Mouse (Mus musculus) embryo, embryonic 9.5 days (tissue): ENCODE measurements at regions not wholly inside any gene's neighbourhood (a gene's known extent, or its start where the extent isn't known, plus 50 kb on each side); places are given as distances from the start of the nearest gene placed in this dataset.

Source experiments
- DNase-seq: peaks from one replicate; pipeline ENCODE4 v3.0.0-alpha.2; 2017; ENCODE audit errors: extremely low spot score

DNA sequence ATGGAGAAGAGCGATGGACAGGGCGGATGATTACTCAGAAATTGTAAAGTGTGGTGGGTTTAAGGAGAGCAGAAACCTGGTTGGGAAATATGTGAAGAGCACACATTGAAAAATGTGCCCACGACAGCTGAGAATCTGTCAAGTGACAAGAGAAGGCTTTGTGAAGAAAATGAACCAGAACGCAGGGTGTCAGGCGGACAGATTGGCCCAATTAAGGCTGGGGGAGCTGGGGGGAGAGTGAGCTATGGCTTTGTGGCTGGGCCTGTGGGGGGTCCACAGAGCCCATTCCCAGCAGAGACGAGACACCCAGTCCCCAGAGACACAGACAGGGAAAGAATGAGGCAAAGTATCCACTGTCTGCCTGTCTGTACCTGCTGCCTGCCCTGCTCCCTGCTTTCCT lies 153.3 kb downstream of the Shq1 start:
- no peak for DNase-seq

DNA sequence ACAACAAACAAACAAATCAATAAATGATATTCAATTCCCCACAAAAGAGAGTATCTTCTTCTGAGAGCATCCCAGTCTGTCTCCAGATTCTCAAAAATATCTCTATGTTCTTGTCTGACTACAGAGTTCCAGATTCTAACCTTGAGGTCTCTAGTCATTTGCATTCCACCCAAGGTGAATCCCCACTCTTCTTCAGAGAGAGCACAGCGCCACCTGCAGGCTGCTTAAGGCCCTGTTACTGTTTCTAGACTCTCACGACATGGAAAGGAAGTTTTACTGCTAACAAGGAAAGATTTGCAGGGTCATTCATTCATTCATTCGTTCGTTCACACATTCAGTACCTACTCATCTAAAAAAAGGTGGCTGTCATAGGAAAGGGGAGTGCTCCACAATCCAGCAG lies 158.3 kb downstream of the Shq1 start:
- DNase-seq, result no peak

DNA sequence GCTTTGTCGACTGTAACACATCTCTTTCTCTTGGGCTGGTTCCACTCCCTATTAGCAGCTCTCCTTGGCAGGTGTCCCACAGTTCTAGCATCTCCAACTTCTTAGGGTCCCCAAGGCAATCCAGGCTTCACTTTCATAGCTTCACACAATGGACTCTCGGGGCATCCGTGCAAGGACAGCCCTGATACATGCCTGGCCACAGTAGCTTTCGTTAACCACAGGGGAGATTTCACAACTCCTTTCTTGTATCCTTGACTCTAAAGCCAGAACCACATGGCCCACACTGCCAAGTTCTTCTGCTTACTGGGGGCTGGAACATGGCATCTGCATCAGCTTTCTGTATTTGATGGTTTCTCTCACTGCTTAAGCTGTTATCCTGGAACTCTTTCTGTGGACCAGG lies 160.3 kb downstream of the Shq1 start:
- DNase-seq, result no peak

DNA sequence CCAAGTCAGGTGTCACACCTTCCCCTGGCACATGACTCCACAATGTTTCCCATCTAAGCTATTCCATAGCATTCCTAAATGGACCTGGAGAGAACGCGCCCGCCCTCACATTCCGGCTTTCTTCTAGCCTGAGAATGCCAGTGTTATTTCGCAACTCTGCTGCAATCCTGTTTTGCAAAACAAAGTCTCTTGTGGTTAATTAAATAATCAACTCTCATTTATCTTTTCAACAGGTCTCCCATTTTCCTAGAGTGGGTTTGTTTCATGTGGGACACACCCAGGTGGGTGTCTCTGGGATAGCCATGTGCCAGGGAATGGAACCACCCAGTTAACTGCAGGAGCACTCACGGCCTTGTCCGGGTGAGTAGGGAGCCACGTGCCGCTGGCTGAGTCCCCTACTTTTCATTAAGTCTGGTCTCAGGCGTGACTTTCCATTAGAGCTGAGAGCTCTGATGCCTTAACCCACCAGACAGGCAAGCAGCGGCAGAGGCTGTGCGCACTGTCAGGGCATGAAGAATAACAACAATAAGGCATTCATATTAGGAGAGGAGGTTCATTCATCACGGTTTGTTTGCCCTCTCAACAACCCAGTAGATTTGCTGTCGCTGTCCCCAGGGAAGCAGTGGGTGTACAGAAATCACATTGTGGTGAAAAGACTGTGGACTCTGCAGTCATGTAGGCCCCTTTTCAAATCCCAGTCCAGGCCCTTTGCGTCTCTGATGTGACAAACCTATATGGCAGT lies 165.3 kb downstream of the Shq1 start:
- no peak for DNase-seq

DNA sequence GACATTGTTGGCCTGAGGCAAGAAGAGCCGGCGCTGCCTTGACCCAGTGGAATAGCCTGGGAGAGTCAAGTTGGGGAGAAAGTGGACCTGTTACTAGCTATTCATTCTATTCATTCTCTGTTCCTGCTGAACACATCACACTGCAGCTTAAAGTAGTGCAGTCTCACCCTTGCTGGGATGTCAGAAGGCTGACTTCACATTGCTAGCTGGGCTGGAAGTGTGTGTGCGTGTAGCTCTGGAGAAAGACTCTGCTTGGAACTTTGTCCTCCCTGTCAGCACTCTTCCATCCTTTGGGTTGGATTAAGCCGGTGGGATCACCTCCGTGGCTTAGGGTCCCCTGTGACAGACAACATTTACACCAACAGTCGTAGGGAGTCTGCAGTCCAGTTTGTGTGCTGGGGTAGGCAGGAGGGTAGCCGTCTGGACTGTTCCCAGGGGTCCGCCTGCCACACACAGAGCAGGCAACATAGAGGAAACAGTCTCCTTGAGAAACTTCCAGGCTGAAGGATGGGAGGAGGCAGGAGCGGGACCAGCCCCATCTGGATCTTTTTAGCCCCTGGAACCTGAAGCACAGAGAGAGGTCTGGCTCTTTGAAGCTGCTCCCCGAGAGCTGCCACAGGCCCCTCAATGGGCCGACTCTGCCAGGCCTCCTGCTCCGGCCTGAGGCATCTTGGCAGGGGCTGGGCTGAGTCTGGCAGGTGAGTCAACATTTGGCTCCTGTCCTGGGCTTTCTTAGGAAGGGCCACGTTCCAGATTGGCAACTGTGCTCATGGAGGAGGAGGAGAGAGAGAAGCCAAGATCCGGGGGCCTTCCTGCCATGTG lies 167.8 kb downstream of the Shq1 start:
- no peak for DNase-seq

DNA sequence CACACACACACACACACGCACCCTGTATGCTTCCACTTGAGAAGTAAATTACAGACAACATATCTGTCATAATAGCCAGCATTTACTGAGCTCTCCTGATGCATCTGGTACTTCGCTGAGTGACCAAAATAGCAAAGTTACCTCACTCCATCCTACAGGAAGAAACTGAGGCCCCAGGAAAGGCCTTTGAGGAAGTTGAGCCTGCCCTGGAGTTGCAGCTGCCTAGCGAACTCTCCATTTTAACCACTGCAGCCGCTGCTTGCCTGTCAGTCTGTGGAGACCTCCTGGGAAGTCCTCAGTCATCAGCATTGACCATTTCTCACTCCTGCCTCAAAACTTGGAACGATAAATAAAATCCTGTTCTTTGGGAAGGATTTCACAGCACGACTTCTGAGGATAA lies 168.8 kb downstream of the Shq1 start:
- DNase-seq, result no peak

DNA sequence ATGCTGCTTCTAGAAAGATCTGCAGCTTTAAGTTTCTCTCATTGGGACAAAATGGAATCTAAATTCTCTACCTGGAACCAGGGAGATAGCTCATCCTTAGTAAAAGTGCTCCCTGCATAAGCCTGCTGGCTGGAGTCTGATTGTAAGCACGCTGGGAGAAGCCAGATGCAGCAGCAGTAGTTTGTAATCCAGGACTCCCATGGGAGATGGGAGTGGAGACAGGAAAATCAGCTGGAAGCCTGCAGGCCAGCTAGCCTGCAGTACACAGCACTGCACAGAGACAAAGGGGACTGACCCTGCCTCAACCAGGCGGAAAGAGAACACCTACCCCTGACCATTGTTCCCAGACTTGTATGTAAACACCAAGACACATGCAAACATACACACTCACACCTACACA lies 170.2 kb downstream of the Shq1 start:
- DNase-seq, result no peak

DNA sequence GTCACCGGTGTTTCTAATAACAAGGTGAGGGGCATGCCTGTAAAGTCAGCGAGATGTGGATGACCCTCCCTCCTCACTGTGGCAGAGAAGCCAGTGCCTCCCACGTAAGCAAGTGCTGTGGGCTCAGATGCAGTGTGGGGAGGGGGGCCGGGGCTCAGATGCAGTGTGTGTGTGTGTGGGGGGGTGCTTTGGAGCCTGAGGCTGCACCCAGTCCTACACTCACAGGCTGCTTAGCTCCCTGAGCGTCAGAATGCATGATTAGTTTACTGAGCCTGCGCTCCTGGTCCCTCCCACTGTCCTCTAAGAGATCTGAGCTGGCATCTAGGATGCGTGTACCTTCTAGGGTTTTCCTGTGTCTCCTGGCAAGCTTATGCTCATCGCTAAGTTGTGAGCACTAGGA lies 170.9 kb downstream of the Shq1 start:
- no peak for DNase-seq

DNA sequence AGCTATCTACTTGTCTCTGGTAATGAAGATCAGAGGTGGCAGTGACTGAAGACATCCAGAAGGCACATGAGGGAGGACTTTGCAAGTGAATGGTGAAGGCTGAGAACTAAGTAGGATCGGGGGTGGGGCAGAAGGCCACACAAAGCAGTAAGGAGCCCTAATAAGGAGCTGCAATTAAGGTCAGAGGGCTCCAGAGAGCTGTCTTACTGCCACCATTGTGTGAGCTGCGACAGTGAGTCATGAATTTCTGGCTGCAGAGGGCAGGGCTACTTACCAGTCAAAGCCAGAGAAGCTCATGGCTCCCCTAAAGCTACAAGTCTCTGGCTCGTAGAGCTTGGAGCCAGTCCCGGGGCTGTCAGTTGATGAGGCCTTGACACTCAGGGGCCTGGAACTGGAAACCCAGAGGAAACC lies 172.1 kb downstream of the Shq1 start:
- DNase-seq, result peak; percentile 42

DNA sequence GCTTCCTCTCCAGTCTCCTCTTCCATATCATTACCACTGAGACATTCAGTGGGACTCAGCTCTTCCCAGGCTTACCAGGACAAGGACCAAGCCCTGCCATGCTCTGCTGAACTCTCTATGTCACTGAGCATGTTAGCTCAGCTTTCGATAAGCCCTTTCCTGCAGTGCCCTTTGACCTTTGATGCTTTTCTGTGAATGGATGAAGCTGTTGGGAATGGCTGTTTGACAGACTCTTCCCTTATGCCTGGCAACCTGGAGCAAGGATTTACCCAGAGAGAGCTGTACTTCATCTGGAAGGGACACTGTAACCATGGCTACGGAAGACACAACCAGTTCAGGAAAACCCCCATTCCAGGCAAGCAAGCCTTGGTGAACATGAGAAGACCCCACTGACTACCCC lies 172.8 kb downstream of the Shq1 start:
- DNase-seq, result peak; percentile 32

DNA sequence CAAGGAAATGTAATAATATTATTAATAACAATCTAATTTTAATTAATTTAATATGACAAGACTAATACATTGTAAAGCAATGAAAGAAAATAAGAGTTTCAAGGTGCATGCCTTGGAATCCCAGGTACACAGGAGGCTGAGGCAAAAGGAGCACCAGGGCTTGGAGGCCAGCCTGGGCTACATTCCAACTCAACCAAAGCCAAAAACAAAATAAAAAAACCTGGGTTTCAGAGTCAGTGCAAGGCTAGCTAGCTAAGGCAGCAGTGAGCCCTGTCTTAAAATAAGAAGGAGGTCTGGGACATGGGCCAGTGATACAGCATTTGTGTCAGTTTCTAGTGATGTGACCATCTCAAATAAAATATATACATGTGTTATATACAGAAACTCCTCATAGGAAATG lies 174.8 kb downstream of the Shq1 start:
- no peak for DNase-seq

DNA sequence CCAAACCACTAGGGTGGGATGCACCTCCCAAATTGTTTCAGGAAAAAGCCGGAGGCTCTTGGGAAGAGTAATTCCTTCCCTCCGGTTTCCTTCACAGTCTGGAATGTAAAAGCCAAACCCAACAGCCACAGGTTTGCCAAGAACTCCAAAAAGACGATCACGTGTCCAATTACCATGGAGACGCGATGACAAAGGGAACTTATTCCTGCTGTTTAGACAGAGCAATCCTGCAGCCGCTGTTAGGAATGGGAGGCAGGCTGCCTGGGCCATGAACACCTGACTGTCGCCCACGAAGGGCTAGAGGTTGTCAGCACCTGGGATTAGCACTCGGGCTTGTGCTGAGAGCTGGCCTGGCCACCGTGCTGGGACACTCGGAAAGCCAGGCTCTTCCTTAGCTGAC lies 175.8 kb downstream of the Shq1 start:
- no peak for DNase-seq

DNA sequence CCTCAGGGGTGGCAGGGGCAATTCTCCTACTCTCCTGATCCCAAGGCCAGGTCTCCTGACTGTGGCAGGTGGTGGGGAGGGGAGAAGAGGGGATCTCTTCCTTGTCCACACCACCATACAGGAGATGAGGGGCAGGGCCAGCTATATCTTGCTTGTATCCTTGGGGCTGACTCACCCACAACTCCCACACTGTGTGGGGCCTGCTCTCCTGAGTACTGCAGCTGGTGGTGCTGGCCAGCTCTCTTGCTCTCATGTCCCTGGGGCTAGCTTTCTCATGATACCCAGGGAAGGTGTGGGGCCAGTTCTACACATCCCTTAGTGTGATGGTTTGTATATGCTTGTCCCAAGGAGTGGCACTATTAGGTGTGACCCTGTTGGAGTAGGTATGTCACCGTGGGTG lies 177.4 kb downstream of the Shq1 start:
- no peak for DNase-seq

DNA sequence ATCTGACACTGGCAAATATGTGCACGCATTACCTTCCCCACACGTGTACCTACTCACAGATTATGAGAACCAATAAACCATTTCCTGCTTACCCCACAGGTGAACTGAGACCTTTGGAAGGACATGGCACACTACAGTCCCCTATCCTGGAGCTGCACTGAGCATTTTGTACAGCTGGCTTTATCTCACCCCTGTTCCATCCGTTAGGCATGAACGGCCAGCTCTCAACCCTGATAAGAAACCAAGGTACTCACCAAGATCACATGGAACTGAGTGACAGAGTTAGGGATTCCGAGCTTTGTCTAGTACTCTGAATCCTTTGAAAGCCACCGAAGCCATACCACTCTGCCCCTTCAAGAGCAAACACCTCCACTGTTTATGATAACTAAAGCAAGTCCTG lies 179.1 kb downstream of the Shq1 start:
- no peak for DNase-seq

DNA sequence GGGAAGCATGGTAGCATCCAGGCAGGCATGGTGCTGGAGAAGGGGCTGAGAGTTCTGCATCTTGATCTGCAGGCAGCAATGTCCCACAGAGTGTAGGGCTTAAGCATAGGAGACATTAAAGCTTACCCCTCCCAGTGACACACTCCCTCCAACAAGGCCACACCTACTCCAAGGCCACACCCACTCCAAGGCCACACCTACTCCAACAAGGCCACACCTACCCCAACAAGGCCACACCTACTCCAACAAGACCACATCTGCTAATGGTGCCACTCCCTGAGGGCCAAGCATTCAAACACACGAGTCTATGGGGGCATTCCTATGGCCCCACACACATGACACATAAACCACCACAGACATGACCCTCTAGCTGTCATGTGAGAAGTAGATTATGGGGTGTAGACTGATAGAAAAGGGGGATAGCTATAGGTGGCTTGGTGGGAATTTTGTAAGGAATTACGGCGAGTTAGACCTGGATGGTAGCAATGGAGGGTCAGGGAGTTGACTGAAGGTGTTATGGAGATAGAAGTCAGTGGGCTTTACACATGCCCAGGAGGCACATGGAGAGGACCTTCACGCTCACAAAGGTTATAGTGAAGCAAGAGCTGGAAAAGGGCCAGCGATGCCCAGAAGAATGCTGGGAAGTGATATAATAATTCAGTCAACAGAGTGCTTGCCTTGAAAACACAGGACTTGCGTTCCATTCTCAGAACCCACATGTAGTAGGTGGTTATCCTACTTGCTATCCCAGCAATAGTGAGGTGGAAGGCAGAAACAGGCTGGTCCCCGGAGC lies 179.8 kb downstream of the Shq1 start:
- DNase-seq, result no peak

DNA sequence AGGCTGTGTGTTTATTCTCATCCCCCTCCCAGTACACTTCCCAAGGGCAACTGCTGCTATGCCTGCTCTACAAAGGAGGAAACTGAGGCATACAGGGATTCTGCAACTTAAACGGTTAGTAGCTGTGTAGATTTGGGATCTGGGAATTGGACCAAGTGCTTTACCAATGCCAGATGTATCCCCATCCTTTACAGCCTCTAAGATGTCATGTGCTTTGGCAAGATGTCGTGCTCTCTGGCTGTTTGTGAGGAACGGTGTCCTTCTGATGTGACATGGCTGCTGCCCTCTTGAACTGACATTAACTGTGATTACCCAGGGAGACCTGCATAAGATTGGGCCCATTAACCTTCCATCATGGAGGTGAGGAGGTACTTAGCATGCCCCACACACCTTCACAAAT lies 187.1 kb downstream of the Shq1 start:
- no peak for DNase-seq

DNA sequence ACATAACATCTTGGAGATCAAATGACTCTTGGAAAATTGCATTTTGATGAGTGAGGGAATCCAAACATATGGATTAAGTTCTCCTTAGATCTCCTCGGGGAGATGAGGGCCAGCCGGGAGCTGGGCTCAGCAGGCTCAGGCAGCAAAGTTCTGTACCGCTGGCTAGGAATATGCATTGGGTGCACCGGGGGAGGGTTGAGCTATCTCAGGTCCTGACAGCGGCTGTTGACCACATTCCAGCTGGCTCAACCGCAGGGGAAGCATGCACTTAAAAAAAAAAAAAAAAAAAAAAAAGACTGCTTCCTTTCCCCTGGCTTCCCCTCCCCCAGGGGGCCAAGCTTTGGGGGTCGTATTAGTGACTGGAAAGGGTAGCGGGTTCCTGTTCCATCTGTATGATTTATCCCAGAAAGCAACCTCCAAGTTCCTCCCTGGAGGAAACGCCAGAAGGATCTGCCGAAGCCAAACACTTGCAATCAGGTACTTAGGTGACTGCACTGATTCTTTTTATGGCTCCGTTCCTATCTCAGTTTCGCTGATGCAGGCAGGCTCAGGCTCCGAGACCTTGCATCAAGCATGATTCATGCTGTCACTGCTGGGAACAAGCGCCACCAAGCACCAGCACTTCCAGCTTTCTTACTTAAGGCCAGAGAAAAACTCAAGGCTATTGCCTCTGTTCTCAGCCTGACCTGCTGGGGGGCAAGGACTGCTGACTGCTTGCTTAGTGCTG lies 187.7 kb downstream of the Shq1 start:
- DNase-seq, result no peak

DNA sequence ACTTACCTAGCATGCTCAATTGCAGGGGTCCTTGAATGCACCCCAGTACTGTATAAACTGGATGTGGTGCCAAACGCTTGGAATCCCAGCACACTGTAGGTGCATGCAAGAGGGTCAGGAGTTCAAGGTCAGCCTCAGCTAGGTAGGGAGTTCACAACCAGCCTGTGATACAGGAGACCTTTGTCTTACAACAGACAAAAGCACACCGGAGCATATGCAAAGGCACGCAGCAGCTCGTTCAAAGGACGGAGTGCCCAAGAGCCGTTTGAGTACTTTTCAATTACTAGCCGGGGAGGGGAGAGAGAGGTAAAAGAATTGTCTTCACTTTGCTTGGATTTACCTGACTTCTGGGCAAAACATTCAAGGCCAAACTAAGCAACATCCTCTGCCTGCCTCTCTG lies 188.4 kb downstream of the Shq1 start:
- DNase-seq, result no peak

DNA sequence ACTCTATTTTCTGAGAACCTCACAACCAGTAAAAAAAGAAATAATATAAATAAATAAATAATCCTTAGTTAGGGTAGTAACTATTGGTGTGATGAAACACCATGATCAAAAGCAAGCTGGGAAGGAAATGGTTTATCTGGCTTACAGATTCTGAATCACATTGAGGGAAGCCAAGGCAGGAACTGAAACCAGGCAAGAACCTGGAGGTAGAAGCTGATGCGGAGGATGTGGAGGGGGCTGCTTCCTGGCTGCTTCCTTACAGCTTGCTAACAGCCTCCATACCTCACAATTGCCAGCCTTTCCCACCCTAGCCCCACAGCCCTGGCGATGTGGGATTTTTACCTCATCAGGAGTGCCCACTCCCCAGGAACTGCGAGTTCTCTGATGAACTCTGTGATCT lies 190.4 kb downstream of the Shq1 start:
- DNase-seq, result no peak

DNA sequence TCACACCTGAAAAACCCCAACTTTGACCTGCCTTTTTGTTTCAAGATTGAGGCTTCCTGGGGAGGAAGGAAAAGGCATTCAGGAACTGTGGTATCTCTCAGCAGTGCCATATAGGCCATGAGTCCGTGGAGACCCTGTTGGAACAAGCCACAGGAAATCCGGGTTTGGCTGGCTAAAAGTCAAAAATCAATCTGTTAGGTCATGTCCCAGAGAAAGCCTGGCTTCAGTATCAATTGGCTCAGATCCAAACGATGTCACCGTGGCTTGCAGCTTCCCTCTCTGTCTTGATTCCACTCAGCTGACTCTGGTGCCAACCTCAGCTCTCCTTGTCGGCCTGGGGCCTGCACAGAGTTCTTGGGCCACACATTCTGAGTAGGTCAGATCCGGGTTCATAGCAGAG lies 191.1 kb downstream of the Shq1 start:
- DNase-seq, result no peak

DNA sequence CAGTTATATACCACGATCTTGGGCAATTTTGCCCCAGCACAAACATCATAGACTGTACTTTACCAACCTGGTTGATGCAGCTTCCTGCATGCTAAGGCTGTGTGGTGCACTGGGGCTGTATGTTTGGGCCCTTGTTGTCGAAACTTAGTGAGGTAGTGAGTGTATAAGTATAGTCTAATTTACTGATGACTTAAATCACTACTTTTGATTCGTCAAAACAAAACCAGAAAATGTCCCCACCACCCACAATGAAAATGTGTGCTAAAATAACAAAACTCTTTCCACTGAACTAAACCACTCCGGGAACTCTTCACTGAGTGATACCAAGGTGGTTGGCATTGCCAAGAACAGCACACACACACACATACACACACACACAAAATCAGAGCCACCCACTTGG lies 191.5 kb downstream of the Shq1 start:
- DNase-seq, result no peak
